Mouse (Mus musculus) erythroblast, embryonic 14.5 days (primary cell): ENCODE results near the gene Zfpm1. TPM values are rescaled to one million over a fixed set of nuclear protein-coding genes. Genes with fewer than 3 reads are reported as not detected.
A peak's percentile ranks its signal among the peaks of the same experiment; 100 is the strongest.

Experiments used
- H3K27me3 ChIP-seq: 2 replicates; pipeline ENCODE4 v1.6.1; 2012; ENCODE audit warnings: inconsistent platforms; ENCODE audit not compliant: control insufficient read depth
- H3K36me3 ChIP-seq: 2 replicates; pipeline ENCODE4 v1.6.1; 2012; ENCODE audit warnings: mild to moderate bottlenecking, inconsistent platforms; ENCODE audit not compliant: control insufficient read depth
- H3K4me1 ChIP-seq: 2 replicates; pipeline ENCODE4 v1.6.1; 2012; ENCODE audit warnings: inconsistent platforms; ENCODE audit not compliant: control insufficient read depth
- H3K4me3 ChIP-seq: replicated peaks from 2 replicates; pipeline ENCODE3; 2012; ENCODE audit warnings: moderate library complexity, mild to moderate bottlenecking, inconsistent platforms
- H3K9me3 ChIP-seq: 2 replicates; pipeline ENCODE4 v1.6.1; 2012; ENCODE audit warnings: low read length, inconsistent platforms, mixed read lengths; ENCODE audit not compliant: control insufficient read depth
- GATA1 ChIP-seq: IDR thresholded peaks from 2 replicates; pipeline ENCODE4 v1.6.1; 2012; ENCODE audit warnings: low read length, inconsistent platforms, mixed read lengths
- TAL1 ChIP-seq: IDR thresholded peaks from 3 replicates; pipeline ENCODE4 v1.6.1; 2012; ENCODE audit warnings: low read length, inconsistent platforms, mixed read lengths
- polyA plus RNA-seq: library from polyadenylated mRNA; stranded (reverse); fragments of >175 nt; gene quantifications from 2 replicates; pipeline ENCODE4 v1.2.3, GENCODE M21; 2012

The Zfpm1 gene
- polyA plus RNA-seq, 1 experiment, result 331 TPM

GRCm38 (mm10) chr8:122343758-122344157 is 61.8 kb downstream of the Zfpm1 start:
- peaks cover 21% of the 10 kb centered on the region for H3K36me3 ChIP-seq
- H3K9me3 ChIP-seq, result peaks cover 13% of the 10 kb centered on the region
- TF ChIP-seq GATA1 (no peak), TAL1 (no peak)
- peaks cover 21% of the 10 kb centered on the region for H3K27me3 ChIP-seq
- H3K4me3 ChIP-seq, result peak overlapping the region; percentile 55
- H3K4me1 ChIP-seq, result peaks cover 92% of the 10 kb centered on the region

GRCm38 (mm10) chr8:122344219-122344618 is 62.3 kb downstream of the Zfpm1 start:
- peaks cover 93% of the 10 kb centered on the region for H3K4me1 ChIP-seq
- H3K4me3 ChIP-seq, result peak overlapping the region; percentile 42
- peaks cover 21% of the 10 kb centered on the region for H3K27me3 ChIP-seq
- TF ChIP-seq GATA1, result no peak
- H3K36me3 ChIP-seq, result peaks cover 16% of the 10 kb centered on the region
- H3K9me3 ChIP-seq, result peaks cover 13% of the 10 kb centered on the region

- no peak overlapping the region for H3K4me3 ChIP-seq
- no peak for TF ChIP-seq GATA1
- no peak for TF ChIP-seq TAL1
These were observed 63.5 kb downstream of the Zfpm1 start for GRCm38 (mm10) chr8:122345181-122346095.

GRCm38 (mm10) chr8:122347811-122348552 is 66.0 kb downstream of the Zfpm1 start:
- Histone ChIP-seq H3K36me3 (no peaks in the 10 kb centered on the region), H3K4me3 (no peak overlapping the region), H3K27me3 (peaks cover 16% of the 10 kb centered on the region), H3K4me1 (peaks cover 83% of the 10 kb centered on the region), H3K9me3 (no peaks in the 10 kb centered on the region)
- TF ChIP-seq GATA1 (no peak), TAL1 (no peak)

More at GRCm38 (mm10) chr8:122345181-122346095, 63.5 kb downstream of the Zfpm1 start:
- peaks cover 12% of the 10 kb centered on the region for H3K9me3 ChIP-seq
- peaks cover 21% of the 10 kb centered on the region for H3K27me3 ChIP-seq
- peaks cover 93% of the 10 kb centered on the region for H3K4me1 ChIP-seq
- peaks cover 4% of the 10 kb centered on the region for H3K36me3 ChIP-seq

- Histone ChIP-seq H3K36me3 (no peaks in the 10 kb centered on the region), H3K9me3 (no peaks in the 10 kb centered on the region), H3K27me3 (peaks cover 12% of the 10 kb centered on the region), H3K4me1 (peaks cover 67% of the 10 kb centered on the region), H3K4me3 (peak overlapping the region; percentile 27)
- TF ChIP-seq TAL1 (no peak), GATA1 (peak; percentile 3; the same call in 1 of the 2 replicates)
These were observed 67.7 kb downstream of the Zfpm1 start for GRCm38 (mm10) chr8:122349357-122350297.

GRCm38 (mm10) chr8:122350309-122351089 is 68.6 kb downstream of the Zfpm1 start:
- Histone ChIP-seq H3K9me3 (no peaks in the 10 kb centered on the region), H3K27me3 (peaks cover 18% of the 10 kb centered on the region), H3K36me3 (no peaks in the 10 kb centered on the region), H3K4me1 (peaks cover 62% of the 10 kb centered on the region), H3K4me3 (no peak overlapping the region)
- TF ChIP-seq TAL1 (no peak), GATA1 (no peak)

- peaks cover 48% of the 10 kb centered on the region for H3K27me3 ChIP-seq
- no peaks in the 10 kb centered on the region for H3K36me3 ChIP-seq
- TF ChIP-seq TAL1 (no peak), GATA1 (no peak)
- H3K9me3 ChIP-seq, result no peaks in the 10 kb centered on the region
- peaks cover 32% of the 10 kb centered on the region for H3K4me1 ChIP-seq
- H3K4me3 ChIP-seq, result no peak overlapping the region
These were observed 72.2 kb downstream of the Zfpm1 start for GRCm38 (mm10) chr8:122354157-122354556.
